Mouse (Mus musculus) embryonic facial prominence, embryonic 10.5 days (tissue): ENCODE measurements around the gene Tomm40. TPM values are rescaled to one million over a fixed set of nuclear protein-coding genes. Genes with fewer than 3 reads are reported as not detected.

Experiments
- DNase-seq: peaks from one replicate; pipeline ENCODE4 v3.0.0-alpha.2; 2017; ENCODE audit warnings: low spot score
- H3K27ac ChIP-seq: fragments of 300-500 bp; sonication (generic); replicated peaks from 2 replicates; pipeline ENCODE4 v1.5.1; 2016; ENCODE audit warnings: mild to moderate bottlenecking
- H3K27me3 ChIP-seq: fragments of 300-500 bp; sonication (generic); replicated peaks from 2 replicates; pipeline ENCODE4 v1.6.1; 2016; ENCODE audit warnings: low read depth, mild to moderate bottlenecking; ENCODE audit not compliant: poor library complexity, severe bottlenecking
- H3K36me3 ChIP-seq: fragments of 300-500 bp; sonication (generic); replicated peaks from 2 replicates; pipeline ENCODE4 v1.6.1; 2016; ENCODE audit warnings: mild to moderate bottlenecking, moderate library complexity
- H3K4me1 ChIP-seq: fragments of 300-500 bp; sonication (generic); 2 replicates; pipeline ENCODE4 v1.6.1; 2016
- H3K4me3 ChIP-seq: fragments of 300-500 bp; sonication (generic); 2 replicates; pipeline ENCODE4 v1.5.1; 2016; ENCODE audit warnings: mild to moderate bottlenecking, moderate library complexity
- H3K9me3 ChIP-seq: fragments of 300-500 bp; sonication (generic); 2 replicates; pipeline ENCODE4 v1.6.1; 2016; ENCODE audit warnings: mild to moderate bottlenecking
- WGBS: fragments of 180-500 bp; shearing (Covaris S2); methylation state at CpG from one replicate; pipeline ENCODE4 v1.1.7; 2016; 5-methylcytosine and 5-hydroxymethylcytosine counted together
- polyA plus RNA-seq: library from polyadenylated mRNA; unstranded; fragments of >200 nt; fragmentation: Nextera tagmentation; extraction: Ambion mirVana; gene quantifications from 2 replicates; pipeline ENCODE4 v1.2.1, GENCODE M21; 2016

The Tomm40 gene
- polyA plus RNA-seq, 1 experiment from 2014 or later = 216 TPM

GRCm38 (mm10) chr7:19716055-19716682, 931 bp upstream of the Tomm40 start:
- DNase-seq = no peak
- WGBS = 7% methylated on average over 18 of the region's 18 CpGs
- Histone ChIP-seq H3K4me1 (peaks cover 25% of the 10 kb centered on the region), H3K9me3 (peaks cover 8% of the 10 kb centered on the region), H3K27ac (peak overlapping the region; percentile 84), H3K4me3 (peak overlapping the region; percentile 100), H3K27me3 (no peaks in the 10 kb centered on the region), H3K36me3 (peaks cover 75% of the 10 kb centered on the region)

- peaks cover 25% of the 10 kb centered on the region for H3K4me1 ChIP-seq
- DNase-seq = no peak
Measured at GRCm38 (mm10) chr7:19714836-19715235, 402 bp downstream of the Tomm40 start.

GRCm38 (mm10) chr7:19713598-19713997, 1.6 kb downstream of the Tomm40 start:
- Histone ChIP-seq H3K36me3 (peaks cover 75% of the 10 kb centered on the region), H3K4me3 (peak overlapping the region; percentile 100; the same call in 1 of the 2 replicates), H3K4me1 (peaks cover 25% of the 10 kb centered on the region), H3K27ac (no peak overlapping the region), H3K27me3 (no peaks in the 10 kb centered on the region), H3K9me3 (no peaks in the 10 kb centered on the region)
- no peak for DNase-seq
- WGBS = 88% methylated on average over 9 of the region's 9 CpGs

More at GRCm38 (mm10) chr7:19714836-19715235, 402 bp downstream of the Tomm40 start:
- no peaks in the 10 kb centered on the region for H3K9me3 ChIP-seq
- peak overlapping the region; percentile 90 for H3K27ac ChIP-seq
- peaks cover 75% of the 10 kb centered on the region for H3K36me3 ChIP-seq
- under 1% methylated on average over 39 of the region's 39 CpGs for WGBS
- H3K4me3 ChIP-seq = peak overlapping the region; percentile 100
- no peaks in the 10 kb centered on the region for H3K27me3 ChIP-seq

- Histone ChIP-seq H3K4me1 (peaks cover 25% of the 10 kb centered on the region), H3K9me3 (no peaks in the 10 kb centered on the region), H3K4me3 (peak overlapping the region; percentile 100; the same call in 1 of the 2 replicates), H3K27me3 (no peaks in the 10 kb centered on the region), H3K36me3 (peaks cover 75% of the 10 kb centered on the region), H3K27ac (no peak overlapping the region)
- 57% methylated on average over 4 of the region's 4 CpGs for WGBS
- peak; percentile 30 for DNase-seq
Measured at GRCm38 (mm10) chr7:19713196-19713595, 2.0 kb downstream of the Tomm40 start.

GRCm38 (mm10) chr7:19712414-19712813, 2.8 kb downstream of the Tomm40 start:
- Histone ChIP-seq H3K4me3 (no peak overlapping the region), H3K36me3 (peaks cover 75% of the 10 kb centered on the region), H3K9me3 (no peaks in the 10 kb centered on the region), H3K4me1 (peaks cover 25% of the 10 kb centered on the region), H3K27me3 (no peaks in the 10 kb centered on the region), H3K27ac (no peak overlapping the region)
- WGBS = 82% methylated on average over 4 of the region's 4 CpGs
- no peak for DNase-seq

GRCm38 (mm10) chr7:19710650-19711049, 4.6 kb downstream of the Tomm40 start:
- H3K36me3 ChIP-seq = peaks cover 82% of the 10 kb centered on the region
- WGBS = 94% methylated on average over 10 of the region's 10 CpGs
- no peak for DNase-seq

GRCm38 (mm10) chr7:19705271-19705670, 10.0 kb downstream of the Tomm40 start:
- Histone ChIP-seq H3K4me3 (no peak overlapping the region), H3K27me3 (no peaks in the 10 kb centered on the region), H3K36me3 (peaks cover 88% of the 10 kb centered on the region), H3K4me1 (peaks cover 14% of the 10 kb centered on the region), H3K27ac (no peak overlapping the region), H3K9me3 (no peaks in the 10 kb centered on the region)
- no peak for DNase-seq
- WGBS = 91% methylated on average over 7 of the region's 7 CpGs

More at GRCm38 (mm10) chr7:19710650-19711049, 4.6 kb downstream of the Tomm40 start:
- Histone ChIP-seq H3K27ac (no peak overlapping the region), H3K4me1 (peaks cover 15% of the 10 kb centered on the region), H3K9me3 (no peaks in the 10 kb centered on the region), H3K27me3 (no peaks in the 10 kb centered on the region), H3K4me3 (no peak overlapping the region)

GRCm38 (mm10) chr7:19704475-19704874, 10.8 kb downstream of the Tomm40 start:
- H3K4me3 ChIP-seq = no peak overlapping the region
- WGBS = 96% methylated on average over 4 of the region's 4 CpGs
- H3K9me3 ChIP-seq = no peaks in the 10 kb centered on the region
- H3K36me3 ChIP-seq = peaks cover 80% of the 10 kb centered on the region
- H3K27me3 ChIP-seq = no peaks in the 10 kb centered on the region
- peaks cover 18% of the 10 kb centered on the region for H3K4me1 ChIP-seq
- no peak for DNase-seq
- H3K27ac ChIP-seq = no peak overlapping the region

- Histone ChIP-seq H3K27ac (no peak overlapping the region), H3K9me3 (no peaks in the 10 kb centered on the region), H3K4me1 (peaks cover 32% of the 10 kb centered on the region), H3K27me3 (no peaks in the 10 kb centered on the region), H3K4me3 (no peak overlapping the region), H3K36me3 (peaks cover 66% of the 10 kb centered on the region)
- DNase-seq = no peak
- 89% methylated on average over 16 of the region's 16 CpGs for WGBS
Measured at GRCm38 (mm10) chr7:19702859-19703555, 12.2 kb downstream of the Tomm40 start.

- Histone ChIP-seq H3K27ac (peak overlapping the region; percentile 66), H3K36me3 (peaks cover 62% of the 10 kb centered on the region), H3K4me3 (peak overlapping the region; percentile 14; the same call in 1 of the 2 replicates), H3K9me3 (peaks cover 8% of the 10 kb centered on the region), H3K4me1 (peaks cover 36% of the 10 kb centered on the region), H3K27me3 (no peaks in the 10 kb centered on the region)
- WGBS = 29% methylated on average over 22 of the region's 22 CpGs
- peak; percentile 78 for DNase-seq
Measured at GRCm38 (mm10) chr7:19701069-19701761, 14.0 kb downstream of the Tomm40 start.

GRCm38 (mm10) chr7:19700299-19701068, 14.8 kb downstream of the Tomm40 start:
- 63% methylated on average over 12 of the region's 12 CpGs for WGBS
- Histone ChIP-seq H3K4me3 (peak overlapping the region; percentile 21; the same call in 1 of the 2 replicates), H3K27ac (peak overlapping the region; percentile 31; the same call in 1 of the 2 replicates), H3K9me3 (peaks cover 10% of the 10 kb centered on the region), H3K4me1 (peaks cover 36% of the 10 kb centered on the region), H3K36me3 (peaks cover 63% of the 10 kb centered on the region), H3K27me3 (no peaks in the 10 kb centered on the region)
- DNase-seq = no peak

GRCm38 (mm10) chr7:19699827-19700148, 15.4 kb downstream of the Tomm40 start:
- Histone ChIP-seq H3K36me3 (peaks cover 56% of the 10 kb centered on the region), H3K4me1 (peaks cover 36% of the 10 kb centered on the region), H3K9me3 (peaks cover 10% of the 10 kb centered on the region), H3K27me3 (no peaks in the 10 kb centered on the region), H3K27ac (no peak overlapping the region), H3K4me3 (peak overlapping the region; percentile 57; the same call in 1 of the 2 replicates)
- no peak for DNase-seq
- WGBS = 81% methylated on average over 4 of the region's 4 CpGs
